Mouse (Mus musculus) urinary bladder, postnatal 4 days (tissue): Measurements from ENCODE around the gene Gm20388.

ENCODE experiments used
- DNase-seq, 2 experiments: peaks; one replicate each; pipeline ENCODE4 v3.0.0; 2021 to 2022; ENCODE audit warnings: low spot score in 2 of 2

Gm20388 gene

DNA sequence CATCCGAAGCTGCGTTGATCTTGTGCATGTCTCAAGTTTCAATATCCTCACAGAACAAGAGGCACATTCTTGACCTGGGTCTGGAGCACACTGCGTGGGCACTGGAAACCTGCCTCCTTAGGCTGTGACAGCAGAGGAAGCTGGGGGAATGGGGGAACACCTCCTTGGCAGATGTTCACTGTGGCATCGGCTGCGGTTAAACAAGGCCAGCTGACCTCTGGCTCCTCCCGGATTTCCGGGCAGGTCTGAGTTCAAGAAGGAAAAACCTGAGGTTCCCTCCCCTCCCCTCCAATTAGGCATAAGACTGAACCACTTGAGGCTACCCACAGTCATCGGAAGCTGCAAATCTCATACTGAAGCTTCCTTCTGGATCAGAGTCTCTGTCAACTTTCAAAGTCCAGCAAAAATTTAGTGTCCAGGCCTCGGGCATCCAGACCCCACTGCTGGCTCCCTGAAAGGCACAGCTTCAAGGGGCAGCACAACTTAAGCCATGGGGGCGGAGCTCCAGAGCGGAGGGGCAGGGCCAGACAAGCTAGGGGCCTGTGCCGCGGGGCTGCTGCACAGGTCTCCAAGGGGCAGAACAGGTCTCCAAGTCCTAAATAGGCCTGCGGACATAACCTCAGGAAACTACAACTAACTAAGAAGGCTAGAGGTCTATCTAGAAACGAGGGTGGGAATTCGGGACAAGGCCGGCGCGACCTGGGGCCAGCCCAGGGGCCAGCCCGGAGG is 2370.1 kb downstream of the Gm20388 start:
- no peak for DNase-seq

- DNase-seq = peak; percentile 99 to 100
These were observed 2370.8 kb downstream of the Gm20388 start for GRCm38 (mm10) chr8:122281317-122282034.

GRCm38 (mm10) chr8:122282035-122282358 is 2371.4 kb downstream of the Gm20388 start, which contains the start of gene Zfpm1:
Gene Zfpm1, plus strand, starts transcription at chr8:122282141.
- no peak for DNase-seq

DNA sequence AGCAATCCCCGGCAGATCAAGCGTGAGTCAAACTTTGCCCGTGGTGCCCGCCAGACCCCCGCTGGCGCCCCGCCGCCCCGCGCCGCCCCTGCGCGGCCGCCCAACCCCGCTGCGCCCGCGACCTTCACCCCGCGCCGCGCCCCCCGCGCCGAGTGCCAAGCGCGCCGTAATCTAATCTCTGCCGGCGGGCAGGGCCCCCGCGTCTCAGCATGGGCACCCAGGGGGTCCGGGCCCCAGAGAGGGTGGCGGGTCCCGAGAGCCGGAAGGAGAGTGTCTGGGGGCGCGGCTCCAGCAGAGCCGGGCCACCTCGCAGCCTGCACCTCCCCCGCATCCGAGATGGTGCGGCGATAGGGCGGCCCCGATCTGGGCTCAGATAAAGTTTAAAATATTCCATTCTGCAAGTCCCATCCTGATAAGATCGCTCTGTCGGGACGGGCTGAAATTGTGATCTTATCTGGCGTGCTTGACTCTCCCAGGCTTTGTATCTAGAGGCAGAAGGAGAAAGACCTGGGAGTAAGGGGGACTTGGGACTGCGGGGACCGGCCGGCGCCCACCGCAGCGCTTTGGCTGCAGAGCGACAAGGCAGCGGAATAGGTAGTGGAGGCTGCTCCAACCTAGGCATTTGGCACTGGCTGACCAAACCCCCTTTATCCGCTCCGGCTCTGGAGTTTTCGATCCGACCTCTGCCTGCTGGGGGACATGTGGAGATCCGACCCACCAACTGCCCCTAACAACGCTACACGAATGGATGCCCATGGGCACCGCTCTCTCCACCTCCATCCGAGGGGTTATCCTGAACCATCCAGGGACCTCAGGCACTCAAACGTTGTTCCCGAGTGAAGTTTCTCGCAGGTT is 2372.1 kb downstream of the Gm20388 start:
- peak in 1 of 2 experiments; percentile 58 for DNase-seq

GRCm38 (mm10) chr8:122283356-122284202 is 2372.9 kb downstream of the Gm20388 start:
- DNase-seq = peak in 1 of 2 experiments; percentile 54

GRCm38 (mm10) chr8:122284203-122284658 is 2373.6 kb downstream of the Gm20388 start:
- DNase-seq = peak in 1 of 2 experiments; percentile 41

- no peak for DNase-seq
These were observed 2374.1 kb downstream of the Gm20388 start for GRCm38 (mm10) chr8:122284659-122285261.

DNA sequence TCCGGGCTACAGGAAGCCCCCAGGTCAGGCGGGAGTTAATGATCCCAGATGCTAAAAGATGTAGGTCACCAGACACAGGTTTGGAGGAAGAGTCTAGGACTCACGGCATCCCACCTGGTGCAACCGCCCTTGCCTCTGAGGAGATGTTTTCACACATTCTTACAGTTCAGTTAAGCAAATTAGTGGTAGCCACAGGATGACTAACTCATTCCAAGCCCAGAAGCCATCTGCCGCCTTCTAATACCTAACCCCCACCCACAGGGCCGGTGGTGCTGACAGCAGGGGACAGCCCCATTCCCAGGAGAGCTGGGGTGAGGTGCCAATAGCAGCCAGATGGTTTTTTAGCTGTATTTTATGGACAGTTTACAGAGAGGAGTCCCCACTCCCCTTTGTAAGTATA is 2375.1 kb downstream of the Gm20388 start:
- DNase-seq = no peak

- DNase-seq = no peak
These were observed 2376.3 kb downstream of the Gm20388 start for GRCm38 (mm10) chr8:122286899-122287298.

GRCm38 (mm10) chr8:122287742-122288141 is 2377.1 kb downstream of the Gm20388 start:
- DNase-seq = no peak

DNA sequence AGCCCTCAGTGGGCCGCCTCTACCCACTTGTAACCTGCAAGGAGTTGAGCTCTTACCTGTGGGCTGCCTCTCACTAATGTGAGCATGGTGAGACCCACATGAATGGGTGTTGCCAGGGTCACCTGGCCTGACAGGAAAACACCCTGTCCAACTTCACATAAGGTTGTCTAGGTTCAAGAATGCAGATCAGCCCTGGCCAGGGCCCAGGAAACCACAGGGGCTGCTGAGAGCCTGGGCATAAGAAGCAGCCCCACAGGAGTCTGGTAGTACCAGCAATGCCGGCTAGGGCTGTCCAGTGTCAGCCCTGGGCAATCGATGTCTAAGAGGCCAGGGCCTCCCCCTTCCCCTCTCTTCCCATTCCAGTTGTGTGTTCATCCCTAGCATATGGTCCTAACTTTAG is 2377.7 kb downstream of the Gm20388 start:
- no peak for DNase-seq

GRCm38 (mm10) chr8:122291075-122291474 is 2380.4 kb downstream of the Gm20388 start:
- no peak for DNase-seq

DNA sequence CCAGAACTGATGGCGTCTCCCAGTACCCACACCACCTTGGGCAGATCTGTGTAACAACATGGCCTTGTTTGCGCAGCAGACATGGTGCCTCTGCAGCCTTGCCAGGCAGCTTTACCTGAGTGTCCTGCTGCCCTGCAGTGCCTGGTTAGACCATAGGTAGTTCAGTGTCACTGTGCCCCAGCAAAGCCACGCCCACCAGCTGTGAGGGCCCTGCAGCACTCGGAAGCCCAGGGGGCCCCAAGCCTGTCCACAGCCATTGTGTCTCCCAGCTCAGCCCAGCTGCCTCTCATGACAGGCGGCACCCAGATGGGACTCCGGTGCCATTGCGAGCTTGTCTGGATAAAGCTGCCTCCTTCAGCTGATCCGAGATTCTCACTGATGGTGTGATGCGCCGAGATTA is 2380.9 kb downstream of the Gm20388 start:
- no peak for DNase-seq

DNA sequence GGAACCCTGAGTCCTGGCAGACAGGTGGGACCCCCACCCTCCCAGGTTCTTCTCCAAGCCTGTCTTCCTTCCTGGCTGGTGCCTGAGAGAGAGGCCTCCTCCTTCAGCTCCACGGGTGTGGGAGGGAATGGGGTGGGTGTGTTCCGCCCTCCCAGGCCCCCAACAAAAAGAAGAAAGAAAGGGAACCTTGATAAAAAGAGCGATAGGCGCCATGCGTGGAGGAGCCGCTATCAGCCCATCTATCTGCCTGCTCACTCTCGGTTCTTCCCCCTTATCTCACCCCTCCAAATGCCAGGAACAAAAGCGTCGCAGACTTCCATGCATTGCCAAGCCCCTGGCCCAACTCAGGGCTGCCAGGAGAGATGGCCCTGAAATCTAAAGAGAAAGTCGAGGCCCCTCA is 2382.8 kb downstream of the Gm20388 start:
- no peak for DNase-seq

DNA sequence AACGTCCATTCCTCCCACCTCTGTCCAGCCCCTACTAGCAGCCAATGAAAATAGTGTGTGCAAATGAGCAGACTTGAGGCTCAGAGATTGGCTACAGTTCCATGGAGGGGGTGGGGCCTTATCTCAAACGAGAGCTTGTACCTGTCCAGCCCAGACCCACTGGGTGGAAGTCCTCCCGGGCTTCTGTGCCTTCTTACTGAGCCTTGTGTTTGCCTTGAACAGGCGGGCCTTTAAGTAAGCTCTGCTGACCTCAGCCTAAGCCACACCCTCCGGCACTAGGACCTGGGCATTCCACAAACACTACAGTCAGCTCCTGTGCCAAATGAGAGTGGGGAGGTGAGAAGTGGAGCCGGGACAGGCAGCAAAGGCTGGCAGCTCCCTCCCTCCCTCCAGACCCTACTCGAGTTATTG is 2383.6 kb downstream of the Gm20388 start:
- peak in 1 of 2 experiments; percentile 54 for DNase-seq

DNA sequence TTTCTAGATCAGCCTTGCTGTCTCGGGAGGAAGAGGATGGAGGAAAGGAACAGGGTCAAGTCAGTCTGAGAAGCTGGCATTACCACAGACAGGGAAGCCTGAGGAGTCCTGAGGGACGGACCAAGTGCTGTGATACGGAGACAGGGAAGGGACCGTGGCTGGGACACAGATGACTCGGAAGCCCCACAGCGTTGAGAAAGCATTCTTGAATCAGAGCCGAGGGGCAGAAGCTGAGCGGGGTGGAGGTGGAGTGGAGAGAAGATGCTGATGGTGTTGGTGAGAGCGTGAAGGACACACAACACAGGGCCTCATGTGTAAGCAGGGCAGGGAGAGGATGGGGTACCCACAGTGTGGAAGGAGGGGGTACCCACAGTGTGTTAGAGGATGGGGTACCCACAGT is 2384.7 kb downstream of the Gm20388 start:
- no peak for DNase-seq

DNA sequence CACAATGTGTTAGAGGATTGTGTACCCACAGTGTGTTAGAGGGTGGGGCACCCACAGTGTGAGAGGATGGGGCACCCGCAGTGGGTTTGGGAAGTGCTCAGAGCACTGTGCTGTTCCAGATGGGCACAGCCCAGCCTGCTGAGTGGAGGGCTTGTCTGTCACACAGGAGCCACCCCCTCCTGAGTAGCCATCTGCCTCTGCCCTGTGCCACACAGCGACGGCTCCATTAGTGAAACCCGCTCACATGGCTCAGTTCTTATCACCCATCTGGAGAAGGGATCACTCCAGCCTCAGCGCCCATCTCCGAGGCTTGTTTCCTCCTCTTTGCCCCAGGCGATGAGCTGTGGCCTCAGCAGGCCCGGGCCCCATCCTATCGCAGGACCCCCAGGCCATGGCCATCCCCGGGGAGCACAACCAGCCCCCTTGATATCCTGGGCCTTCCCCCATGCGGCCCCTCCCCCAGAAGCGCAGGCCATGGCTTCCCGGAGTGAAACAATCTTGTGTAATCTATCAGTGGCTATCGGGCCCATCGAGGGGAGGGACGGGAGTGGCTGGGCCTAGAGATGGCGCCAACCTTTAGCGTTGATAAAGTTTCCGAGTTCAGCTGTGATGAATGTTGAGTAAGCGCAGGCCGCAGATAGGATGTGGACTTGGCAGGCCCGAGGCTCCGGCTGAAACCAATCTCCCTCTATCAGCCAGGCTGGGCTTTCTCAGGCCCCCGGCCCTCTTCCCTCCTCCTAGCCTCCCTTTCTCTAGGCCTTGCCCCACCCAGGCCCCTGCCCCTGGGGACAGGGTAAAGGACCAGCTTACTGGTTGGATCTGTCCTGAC is 2385.7 kb downstream of the Gm20388 start:
- peak; percentile 63 to 64 for DNase-seq

DNA sequence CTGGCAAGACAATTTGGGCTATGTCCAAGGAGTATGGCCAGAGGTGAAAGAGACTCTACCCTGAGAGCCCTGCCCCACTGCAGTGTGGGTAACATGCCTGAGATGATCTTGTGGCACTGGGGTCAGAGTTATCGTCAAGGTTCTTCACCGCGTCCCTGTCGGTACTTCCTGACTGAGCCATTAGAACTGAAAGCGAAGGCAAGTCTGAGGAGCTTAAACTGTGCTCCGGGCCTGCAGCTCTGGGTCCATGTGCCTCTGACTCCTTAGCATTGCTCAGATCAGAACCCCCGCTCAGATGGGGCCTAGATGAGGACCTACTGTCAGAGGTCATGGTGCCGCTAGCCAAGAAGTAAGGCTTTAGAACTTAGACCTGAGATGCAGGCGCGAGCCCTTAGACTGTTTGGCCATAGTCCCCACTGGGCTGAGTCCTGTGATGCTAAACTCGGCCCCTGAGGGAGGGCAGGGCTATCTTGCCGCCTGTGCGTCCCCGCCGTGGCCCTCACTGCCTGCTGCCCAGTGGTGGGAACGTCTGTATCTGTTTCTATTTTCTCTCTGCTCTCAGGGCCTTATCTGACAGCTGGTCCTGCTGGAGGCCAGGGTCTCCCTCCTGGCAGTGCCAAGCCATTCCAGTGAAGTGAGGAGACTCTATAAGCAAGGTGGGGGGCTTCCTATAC is 2389.1 kb downstream of the Gm20388 start:
- DNase-seq = no peak

DNA sequence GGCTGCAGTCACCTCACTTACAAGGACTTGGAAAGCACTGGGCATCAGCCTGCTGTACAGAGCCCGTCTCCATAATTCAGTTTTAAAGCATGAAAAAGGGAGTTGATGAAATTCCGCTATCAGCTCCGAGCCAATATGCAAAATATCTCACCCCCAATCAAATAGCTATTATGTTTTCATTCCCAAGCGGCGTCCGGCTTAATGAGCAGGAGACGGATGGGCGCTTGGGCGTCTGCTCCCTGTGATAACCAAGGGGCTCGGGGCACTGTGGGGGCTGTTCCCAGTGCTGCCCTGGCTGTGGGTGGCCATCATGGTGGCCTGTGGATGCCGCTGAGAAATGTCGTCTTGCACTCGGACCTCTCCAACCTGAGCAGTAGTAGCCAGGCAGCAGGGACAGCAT is 2390.4 kb downstream of the Gm20388 start:
- DNase-seq = no peak
